Mouse (Mus musculus) left cerebral cortex, postnatal 36 days (tissue): ENCODE data around the gene Cttn. TPM values are rescaled to one million over a fixed set of nuclear protein-coding genes. Genes with fewer than 3 reads are reported as not detected.

Source experiments
- DNase-seq, 2 experiments: peaks; one replicate each; pipeline ENCODE4 v3.0.0; 2021 to 2022; ENCODE audit warnings: low spot score in 2 of 2, mixed read lengths in 1 of 2
- intact Hi-C: fragments of 180-260 bp; cut with DNase I; formaldehyde crosslinking; loops from one replicate; pipeline ENCODE4 v1.15.1; 2025
- total RNA-seq, 2 experiments: library from RNA; stranded (reverse); gene quantifications; 2 replicates each; pipeline ENCODE4 v1.2.3; 2021

Cttn gene
- total RNA-seq, 2 experiments from 2014 or later, result 111 to 112 TPM

DNA sequence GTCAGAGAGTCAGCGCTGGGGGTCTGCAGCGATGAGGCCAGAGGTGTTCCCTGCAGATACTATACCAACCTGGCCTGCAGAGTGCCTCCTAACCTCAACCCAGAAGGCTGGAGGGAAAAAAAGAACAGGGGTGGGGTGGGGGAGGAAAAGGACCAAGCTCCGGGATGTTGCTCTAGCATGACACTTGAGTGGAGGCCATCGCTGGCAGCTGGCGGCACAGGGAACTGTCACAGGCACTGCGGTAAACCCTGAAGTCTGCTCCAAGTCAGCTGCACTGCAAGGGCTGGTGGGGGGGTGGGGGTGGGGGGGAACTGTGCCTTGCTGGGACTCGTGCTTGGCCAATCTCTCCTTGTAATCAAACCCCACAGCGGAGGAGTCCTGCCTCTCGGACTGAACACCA, 20.1 kb downstream of the Cttn start:
- no peak for DNase-seq
- intact Hi-C loops, result no loop called here

DNA sequence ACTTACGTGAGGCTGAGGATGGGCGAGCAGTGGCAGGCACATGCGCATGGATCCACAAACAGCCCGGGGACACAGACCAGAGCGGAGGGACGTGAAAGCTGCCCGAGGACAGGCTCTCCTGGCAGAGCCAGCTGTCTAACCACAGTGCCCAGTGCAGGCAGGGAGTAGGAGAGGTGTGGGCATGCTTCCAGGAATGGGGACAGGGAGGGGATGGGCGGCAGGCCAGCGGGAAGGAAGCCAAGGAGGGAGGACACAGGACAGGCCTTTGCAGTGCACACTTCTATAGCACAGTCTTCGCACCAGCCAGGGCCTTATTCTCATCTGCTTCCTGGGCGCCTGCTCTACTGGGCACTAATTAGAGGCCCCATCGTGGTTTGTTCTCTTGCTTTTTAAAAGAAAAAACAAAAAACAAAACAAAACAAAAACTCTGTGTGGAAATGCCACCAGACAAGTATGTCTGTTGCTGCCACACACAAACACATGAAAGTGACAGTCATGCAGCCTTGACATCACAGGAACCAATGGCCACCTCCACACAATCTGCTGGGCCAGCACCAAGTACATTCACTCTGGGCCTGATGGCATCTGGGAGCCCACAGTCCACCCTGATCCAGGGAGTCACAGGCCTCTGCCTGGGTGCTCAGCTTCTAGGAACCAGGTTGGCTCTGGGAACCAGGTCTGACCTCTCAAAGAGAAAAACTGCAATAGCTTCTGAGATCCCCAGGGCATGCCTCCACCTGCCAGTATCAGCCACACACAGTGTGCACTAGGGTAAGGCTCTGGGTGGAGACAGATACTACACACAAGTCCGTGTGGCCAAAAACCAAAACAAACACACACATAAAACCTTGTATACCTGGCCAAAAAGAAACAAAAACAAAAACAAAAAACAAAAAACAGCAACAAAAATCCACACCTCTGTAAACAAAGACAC, 20.9 kb downstream of the Cttn start:
- peak; percentile 62 to 64 for DNase-seq
- intact Hi-C loops, result no loop called here

DNA sequence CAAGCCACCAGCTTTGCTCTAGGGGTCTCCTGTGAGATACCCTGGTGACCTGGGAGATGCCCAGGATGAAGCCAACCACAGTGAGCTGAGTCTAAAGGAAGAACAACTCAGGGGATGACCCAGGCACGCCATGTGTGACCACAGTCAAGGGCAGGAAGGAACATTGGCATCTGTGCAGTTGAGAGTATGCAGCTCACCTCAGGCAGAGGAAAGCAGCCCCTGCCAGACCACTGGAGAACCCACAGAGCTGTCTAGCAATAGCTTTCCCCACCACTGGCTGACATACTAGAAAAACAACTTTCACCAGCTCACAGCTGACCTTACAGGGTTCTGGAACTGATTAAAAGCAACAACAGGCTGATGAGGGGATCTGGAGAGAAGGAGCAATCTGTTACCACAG, 22.6 kb downstream of the Cttn start:
- intact Hi-C loops, result no loop called here

DNA sequence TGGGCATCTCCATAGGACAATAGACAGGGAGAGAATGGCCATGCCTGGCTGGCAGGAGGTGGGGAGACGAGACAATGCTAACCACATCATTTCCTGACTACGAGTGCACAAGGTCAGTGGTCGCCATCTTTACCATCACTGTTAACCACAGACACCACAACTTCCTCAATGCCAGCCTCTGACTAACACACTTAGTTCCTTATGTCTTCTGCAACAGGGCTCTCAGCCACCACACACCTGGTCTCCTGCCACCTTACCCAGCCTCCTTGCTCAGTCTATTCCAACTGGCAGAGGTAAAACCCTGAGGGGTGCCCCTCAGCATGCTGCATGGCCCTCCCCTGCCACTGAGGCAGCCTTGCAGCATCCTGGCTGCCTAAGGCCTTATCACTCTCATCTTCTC, 23.7 kb downstream of the Cttn start:
- no peak for DNase-seq
- intact Hi-C loops, result no loop called here

More for the DNA sequence above, 22.6 kb downstream of the Cttn start:
- no peak for DNase-seq

DNA sequence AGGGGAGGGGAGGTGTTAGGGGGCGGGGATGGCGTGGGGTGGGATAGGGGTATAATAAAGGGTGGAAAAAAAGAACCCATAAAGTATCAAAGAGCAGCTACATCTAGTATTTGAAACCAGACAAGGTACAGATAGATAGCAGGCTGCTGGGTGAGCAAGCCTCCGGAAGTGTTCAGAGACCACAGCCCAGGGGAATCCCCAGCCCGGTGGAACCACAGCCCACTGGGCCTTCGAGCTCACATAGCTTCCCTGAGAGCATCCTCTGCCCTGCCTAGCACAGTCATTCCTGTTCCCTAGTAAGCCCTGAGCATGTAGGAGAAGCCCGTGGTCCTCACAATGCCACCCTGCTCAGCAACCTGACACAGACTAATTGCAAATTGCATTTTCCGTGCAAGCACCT, 26.0 kb downstream of the Cttn start:
- intact Hi-C loops, result no loop called here
- no peak for DNase-seq

DNA sequence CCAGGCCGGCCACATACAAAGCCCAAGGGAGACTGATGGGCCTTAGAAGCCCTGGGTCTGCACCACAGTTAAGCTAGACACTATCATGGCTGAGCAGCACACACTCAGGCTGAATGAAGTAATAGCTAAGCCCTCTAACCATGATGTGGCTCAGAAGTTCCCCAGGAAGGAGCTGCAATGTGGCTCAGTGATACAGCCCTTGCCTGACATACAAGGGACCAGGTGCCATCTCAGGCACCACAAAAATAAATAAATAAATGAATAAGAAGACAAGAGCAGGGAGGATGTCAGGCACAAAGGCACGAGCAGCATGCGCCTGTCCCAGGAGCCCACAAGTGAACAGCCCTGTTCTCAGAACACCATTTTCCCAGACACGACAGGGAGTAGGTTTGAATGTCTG, 28.8 kb downstream of the Cttn start:
- intact Hi-C loops, result no loop called here
- no peak for DNase-seq

DNA sequence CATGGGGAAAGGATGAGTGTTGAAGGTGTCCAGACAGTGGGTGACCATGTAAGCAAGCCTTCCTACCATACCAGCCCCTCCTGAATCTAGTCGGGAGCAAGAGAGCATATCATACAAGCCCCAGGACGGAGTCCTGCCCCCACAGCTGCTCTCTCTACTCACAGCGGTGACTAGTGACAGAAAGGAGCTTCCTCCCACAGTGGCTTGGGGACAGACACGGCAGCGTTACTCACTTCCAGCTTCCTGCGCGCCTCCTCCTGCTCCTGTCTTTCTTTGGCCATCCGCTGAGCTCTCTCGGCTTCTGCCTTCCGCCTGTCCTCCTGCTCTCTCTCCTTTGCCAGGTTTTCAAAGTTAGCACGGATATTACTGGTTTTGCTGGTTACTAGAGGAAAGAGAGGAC, 29.3 kb downstream of the Cttn start:
- no peak for DNase-seq
- intact Hi-C loops, result no loop called here

DNA sequence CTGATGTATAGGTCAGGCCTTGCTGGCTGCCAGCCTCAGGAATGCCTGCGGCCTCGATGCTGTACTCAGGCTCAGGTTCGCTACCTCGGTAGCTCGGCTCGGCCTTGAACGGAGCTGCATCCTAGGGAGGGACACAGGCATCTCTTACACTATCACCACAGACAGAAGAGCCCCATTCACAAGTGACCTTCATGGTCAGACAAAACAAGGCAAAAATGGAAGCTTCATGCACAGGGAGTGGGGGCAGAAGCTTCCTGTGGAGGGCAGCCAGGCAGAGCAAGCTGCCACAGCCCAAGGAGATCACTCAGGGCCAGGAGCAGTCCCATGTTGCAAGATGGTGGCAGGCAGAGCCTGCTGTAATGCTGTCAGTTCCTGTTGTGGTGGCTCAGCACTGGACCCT, 32.0 kb downstream of the Cttn start:
- no peak for DNase-seq
- intact Hi-C loops, result no loop called here

DNA sequence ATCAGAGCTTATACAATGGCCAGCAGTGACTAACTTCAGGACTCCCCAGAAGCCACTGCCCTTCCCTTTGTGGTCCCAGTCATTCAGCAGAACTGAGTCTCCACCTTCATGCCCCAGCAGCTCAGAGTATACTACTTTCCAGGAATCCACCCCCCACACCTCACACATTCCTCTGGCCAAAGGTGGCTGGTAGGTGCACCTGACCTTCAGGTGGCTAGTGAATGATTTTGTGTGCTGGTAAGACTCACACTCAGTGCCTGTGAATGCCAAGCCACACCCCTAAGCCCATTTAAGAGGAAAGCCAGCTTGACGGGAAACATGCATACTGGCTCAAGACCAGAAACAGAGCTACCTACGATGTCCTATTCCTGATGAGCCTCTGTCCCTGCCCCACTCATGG, 37.9 kb downstream of the Cttn start:
- DNase-seq, result no peak
- intact Hi-C loops, result no loop called here

DNA sequence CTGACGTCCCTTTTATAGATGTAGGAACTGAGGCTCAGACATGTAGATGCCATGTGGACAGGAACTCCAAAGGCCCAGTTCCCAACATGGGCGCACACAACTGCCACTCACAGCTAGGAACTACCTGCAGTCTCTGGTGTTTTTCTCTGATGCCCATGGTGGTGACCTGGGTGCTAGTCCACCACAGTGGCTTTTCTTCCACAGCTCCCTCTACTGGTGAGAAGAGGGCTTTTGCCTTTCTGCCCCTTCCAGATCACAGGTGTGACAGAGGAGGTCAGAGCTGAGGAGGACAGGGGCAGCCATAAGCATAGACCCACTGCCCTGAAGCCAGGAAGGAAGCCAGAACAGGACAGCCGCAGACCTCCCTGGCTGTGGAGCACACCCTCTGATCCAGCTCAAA, 43.3 kb downstream of the Cttn start:
- DNase-seq, result no peak
- intact Hi-C loops, result loop anchor here (5.0 kb wide), 1 partner anchor 345 kb away; no protein-coding TSS in a partner anchor

DNA sequence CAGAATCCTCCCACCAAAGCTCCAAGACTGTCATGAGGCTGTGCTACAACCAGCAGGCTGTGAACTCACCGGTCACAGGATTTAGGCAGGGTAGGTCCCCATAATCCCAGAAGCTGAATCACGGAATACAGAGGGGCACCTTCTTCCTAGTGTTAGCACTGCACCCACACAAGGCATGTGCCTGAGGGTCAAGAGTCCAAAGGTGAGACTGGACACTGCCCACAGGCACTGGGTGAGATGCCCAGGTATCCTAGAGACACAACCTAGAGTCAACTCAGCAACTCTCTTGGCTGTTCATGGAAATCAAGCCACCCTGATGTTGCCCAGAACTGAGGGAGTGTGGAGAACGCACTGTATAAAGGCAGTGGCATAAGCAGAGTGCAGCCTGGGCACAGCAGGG, 44.2 kb downstream of the Cttn start:
- intact Hi-C loops, result loop anchor here (5.0 kb wide), 1 partner anchor 344 kb away; no protein-coding TSS in a partner anchor
- DNase-seq, result no peak

DNA sequence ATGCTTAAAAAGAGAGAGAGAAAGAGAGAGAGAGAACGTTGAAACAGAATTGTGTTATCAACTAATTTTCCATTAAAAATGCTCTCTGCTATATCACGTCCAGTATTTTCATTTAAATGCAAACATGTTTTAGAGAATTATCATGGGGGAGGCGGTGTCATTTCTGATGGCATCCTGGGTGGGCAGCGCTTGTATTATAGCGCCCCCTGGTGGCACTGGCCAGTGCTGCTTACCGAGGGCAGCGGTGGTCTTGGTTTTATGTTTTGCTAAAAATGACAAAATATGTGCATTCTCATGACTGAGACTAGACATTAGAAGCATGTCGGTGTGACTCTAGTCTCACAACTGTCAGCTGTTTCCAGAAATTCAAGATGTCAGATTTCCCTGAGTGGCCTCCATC, 44.9 kb downstream of the Cttn start:
- DNase-seq, result no peak
- intact Hi-C loops, result loop anchor here (1.0 to 5.0 kb wide), 2 partner anchors 209 to 344 kb away; no protein-coding TSS in a partner anchor

DNA sequence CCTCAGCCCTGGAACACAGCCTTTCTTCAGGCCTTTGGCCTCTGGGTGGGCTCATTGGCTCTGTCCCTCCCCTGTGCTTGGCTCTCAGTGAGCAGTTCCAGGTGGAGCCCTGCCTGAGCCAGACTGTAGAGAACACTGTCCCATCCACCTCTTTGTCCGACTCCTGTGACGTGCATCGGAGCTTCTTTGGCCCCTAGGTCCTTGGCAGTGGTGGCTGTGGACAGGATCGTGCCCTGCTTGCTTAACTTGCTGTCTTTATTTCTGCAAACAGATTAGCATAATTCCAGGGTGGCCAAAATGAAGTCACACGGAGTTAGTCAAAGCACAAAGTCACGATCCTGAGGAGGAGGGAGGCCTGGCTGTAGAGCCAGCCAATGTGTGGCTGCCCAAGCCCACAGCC, 49.3 kb downstream of the Cttn start:
- DNase-seq, result no peak
- intact Hi-C loops, result no loop called here

DNA sequence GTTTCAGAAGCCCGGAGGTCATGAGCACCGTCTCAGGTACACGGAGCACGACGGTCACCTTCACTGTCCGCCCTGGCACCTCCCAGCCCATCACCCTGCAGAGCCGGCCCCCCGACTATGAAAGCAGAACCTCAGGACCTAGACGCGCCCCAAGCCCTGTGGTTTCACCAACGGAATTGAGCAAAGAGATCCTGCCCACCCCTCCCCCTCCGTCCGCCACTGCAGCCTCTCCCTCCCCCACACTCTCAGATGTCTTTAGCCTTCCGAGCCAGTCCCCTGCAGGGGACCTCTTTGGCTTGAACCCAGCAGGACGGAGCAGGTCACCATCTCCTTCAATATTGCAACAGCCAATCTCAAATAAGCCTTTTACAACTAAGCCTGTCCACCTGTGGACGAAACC, 50.3 kb downstream of the Cttn start:
- intact Hi-C loops, result no loop called here
- DNase-seq, result no peak

DNA sequence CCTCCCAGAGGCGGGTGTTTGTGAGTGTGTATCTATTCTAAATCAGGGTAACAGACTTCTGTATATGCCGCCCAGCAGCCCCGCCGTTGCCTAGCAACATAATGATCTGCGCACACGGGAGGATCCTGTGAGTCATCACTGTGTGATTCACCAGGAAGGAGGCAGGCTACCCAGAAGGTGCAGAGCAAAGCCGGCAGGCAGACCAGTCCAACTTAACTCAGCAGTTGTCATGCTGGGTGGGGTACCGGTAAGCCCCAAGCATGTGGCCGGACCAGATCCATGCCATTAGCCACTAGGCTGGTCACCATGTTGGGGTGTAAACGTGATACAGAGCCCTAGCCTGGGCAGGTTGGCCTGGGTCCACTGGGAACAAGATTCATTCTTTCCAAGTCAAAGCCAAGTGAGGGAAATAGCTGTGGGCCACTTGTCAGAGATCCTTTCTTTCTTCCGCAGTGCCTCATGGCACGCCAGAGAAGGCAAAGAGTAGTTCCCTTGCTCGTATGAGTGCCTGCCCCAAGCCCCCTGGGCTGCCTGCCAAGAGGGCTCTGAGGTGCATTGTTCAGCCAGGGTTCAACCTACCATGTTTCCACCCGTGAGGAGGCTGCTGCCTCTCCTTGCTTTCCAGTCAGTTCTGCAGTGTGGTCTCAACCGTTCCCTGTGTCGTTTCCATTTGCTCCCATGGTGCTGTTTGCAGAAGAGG, 53.0 kb downstream of the Cttn start:
- intact Hi-C loops, result loop anchor here (5.0 kb wide), 2 partner anchors 130 to 180 kb away; no protein-coding TSS in a partner anchor
- peak; percentile 84 to 86 for DNase-seq

DNA sequence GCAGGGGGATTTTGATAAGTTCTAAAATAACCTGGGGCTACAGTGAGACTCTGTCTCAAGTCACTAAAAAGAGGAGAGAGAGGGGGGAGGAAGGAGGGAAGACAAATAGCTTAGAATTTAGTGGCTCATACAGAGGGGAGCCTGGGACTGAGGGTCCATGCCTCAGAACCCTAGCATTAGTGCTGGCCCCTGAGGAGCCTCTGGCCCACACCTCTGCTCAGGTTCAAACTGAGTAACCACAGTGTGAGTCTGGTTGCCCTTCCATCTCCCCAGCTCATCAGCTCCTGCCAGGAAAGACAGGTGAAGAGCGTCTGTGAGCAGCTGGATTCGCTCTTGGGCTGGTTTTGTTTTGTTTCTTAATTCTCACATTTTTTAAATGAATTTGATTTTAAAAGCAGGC, 53.6 kb downstream of the Cttn start:
- intact Hi-C loops, result loop anchor here (5.0 kb wide), 2 partner anchors 130 to 180 kb away; no protein-coding TSS in a partner anchor

DNA sequence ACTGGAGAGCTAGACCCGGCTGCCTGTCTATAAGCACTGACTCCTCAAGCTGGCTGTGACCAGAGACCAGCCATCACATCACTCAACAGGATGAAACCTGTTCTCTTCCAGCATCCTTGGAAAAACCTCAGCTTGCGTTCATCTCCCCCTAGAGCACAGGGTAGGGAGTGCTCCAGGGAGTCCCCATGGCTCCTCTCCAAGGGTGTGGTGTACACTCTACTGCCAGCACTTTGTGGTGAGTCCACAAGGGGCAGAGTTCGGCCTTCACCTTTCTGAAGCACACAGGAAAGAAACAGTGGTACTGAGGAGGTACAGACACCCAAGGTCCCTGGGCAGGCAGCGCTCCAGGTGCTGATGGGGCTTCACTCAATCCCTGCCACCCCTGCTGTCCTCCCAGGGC, 55.0 kb downstream of the Cttn start:
- intact Hi-C loops, result loop anchor here (5.0 kb wide), 2 partner anchors 128 to 178 kb away; no protein-coding TSS in a partner anchor

More for the DNA sequence above, 53.6 kb downstream of the Cttn start:
- DNase-seq, result no peak

DNA sequence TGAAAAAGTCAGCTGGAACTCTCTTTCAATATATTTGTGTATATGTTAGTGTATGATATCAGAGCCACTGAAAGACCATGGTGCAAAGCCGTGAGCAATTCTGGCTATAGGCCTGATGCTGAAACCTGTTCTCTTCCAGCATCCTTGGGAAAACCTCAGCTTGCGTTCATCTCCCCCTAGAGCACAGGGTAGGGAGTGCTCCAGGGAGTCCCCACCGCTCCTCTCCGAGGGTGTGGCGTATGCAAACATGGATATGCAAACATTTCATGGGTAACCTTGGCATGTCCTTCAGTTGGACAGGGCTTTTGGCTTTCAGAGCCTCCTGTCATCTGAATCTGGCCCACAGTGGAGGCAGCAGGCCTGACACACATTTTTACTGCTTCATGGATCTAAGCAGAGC, 56.2 kb downstream of the Cttn start:
- DNase-seq, result no peak
- intact Hi-C loops, result loop anchor here (5.0 kb wide), 2 partner anchors 127 to 177 kb away; no protein-coding TSS in a partner anchor

More for the DNA sequence above, 55.0 kb downstream of the Cttn start:
- DNase-seq, result no peak

DNA sequence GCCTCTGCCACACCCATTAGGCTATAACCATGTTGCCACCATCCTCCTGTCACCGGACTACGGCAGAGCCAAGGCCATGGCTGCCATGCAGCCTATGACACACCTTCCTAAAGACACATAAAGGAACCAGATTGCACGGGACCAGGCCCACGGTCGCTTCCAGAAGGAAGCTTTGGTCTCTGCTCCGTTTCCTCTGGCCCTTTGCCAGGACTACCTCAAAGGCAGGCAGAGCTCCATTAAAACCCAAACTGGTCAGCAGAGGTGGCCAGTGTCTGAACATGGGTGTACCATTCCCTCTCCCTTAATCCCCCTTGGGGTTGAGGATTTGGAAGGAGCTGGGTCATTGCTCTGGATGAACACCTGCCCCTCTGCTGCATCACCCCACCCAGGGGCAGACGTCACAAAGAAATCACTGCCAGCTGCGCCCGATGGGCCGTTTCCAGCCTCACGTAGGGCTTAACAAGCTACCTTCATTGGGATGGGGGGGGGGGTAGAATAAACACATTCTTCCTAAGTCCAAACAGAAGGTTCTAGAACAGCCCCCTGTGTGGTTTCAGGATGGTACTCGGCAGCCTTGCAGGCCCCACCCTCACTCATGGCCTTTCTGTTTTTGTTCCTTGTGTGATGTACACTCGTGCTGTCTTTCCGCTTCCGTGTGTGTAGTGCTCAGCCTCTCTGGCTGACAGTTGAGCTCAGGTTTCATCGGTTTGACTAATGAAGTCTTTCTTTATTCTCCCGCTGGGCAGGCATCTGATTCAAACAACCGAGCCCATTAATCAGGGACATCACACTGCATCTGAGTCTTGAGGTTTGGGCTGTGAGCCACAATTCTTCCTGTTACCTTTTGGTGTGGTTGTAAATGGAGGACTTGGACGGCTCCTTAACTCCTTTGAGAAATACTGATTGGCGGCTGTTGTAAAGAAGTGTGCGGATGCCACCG, 58.6 kb downstream of the Cttn start:
- no peak for DNase-seq
- intact Hi-C loops, result no loop called here
